Mouse (Mus musculus) hindbrain, embryonic 15.5 days (tissue): ENCODE measurements around the gene Klhl23. TPM values are rescaled to one million over a fixed set of nuclear protein-coding genes. Genes with fewer than 3 reads are reported as not detected.

Experiments used
- ATAC-seq: fragments of 200-750 bp; cut with Nextera tagmentation; 2 replicates; pipeline ENCODE4 v1.8.0; 2017; ENCODE audit warnings: low read depth, moderate number of reproducible peaks, moderate TSS enrichment; ENCODE audit not compliant: low FRiP score
- H3K27ac ChIP-seq: fragments of 300-500 bp; sonication (generic); replicated peaks from 2 replicates; pipeline ENCODE4 v1.5.1; 2015; ENCODE audit warnings: mild to moderate bottlenecking, inconsistent platforms
- H3K27me3 ChIP-seq: fragments of 300-500 bp; sonication (generic); 2 replicates; pipeline ENCODE4 v1.6.1; 2015; ENCODE audit warnings: control low read depth, inconsistent platforms
- H3K36me3 ChIP-seq: fragments of 300-500 bp; sonication (generic); 2 replicates; pipeline ENCODE4 v1.6.1; 2015; ENCODE audit warnings: control low read depth, inconsistent platforms
- H3K4me1 ChIP-seq: fragments of 300-500 bp; sonication (generic); replicated peaks from 2 replicates; pipeline ENCODE4 v1.6.1; 2015; ENCODE audit warnings: control low read depth, inconsistent platforms
- H3K4me2 ChIP-seq: fragments of 300-500 bp; sonication (generic); 2 replicates; pipeline ENCODE4 v1.6.1; 2015; ENCODE audit warnings: moderate library complexity, mild to moderate bottlenecking, inconsistent platforms
- H3K4me3 ChIP-seq: fragments of 300-500 bp; sonication (generic); 2 replicates; pipeline ENCODE4 v1.5.1; 2015; ENCODE audit warnings: mild to moderate bottlenecking, inconsistent platforms
- H3K9ac ChIP-seq: fragments of 300-500 bp; sonication (generic); 2 replicates; pipeline ENCODE4 v1.6.1; 2015; ENCODE audit warnings: inconsistent platforms
- H3K9me3 ChIP-seq: fragments of 300-500 bp; sonication (generic); 2 replicates; pipeline ENCODE4 v1.6.1; 2016; ENCODE audit warnings: control low read depth, inconsistent platforms
- WGBS: fragments of 180-500 bp; shearing (Covaris S2); methylation state at CpG from one replicate; pipeline ENCODE4 v1.1.7; 2015; 5-methylcytosine and 5-hydroxymethylcytosine counted together
- polyA plus RNA-seq: library from polyadenylated mRNA; unstranded; fragments of >200 nt; fragmentation: Nextera tagmentation; extraction: Ambion mirVana; gene quantifications from 2 replicates; pipeline ENCODE4 v1.2.1, GENCODE M21; 2015

The Klhl23 gene
- polyA plus RNA-seq, 1 experiment from 2014 or later: 93.0 TPM

DNA sequence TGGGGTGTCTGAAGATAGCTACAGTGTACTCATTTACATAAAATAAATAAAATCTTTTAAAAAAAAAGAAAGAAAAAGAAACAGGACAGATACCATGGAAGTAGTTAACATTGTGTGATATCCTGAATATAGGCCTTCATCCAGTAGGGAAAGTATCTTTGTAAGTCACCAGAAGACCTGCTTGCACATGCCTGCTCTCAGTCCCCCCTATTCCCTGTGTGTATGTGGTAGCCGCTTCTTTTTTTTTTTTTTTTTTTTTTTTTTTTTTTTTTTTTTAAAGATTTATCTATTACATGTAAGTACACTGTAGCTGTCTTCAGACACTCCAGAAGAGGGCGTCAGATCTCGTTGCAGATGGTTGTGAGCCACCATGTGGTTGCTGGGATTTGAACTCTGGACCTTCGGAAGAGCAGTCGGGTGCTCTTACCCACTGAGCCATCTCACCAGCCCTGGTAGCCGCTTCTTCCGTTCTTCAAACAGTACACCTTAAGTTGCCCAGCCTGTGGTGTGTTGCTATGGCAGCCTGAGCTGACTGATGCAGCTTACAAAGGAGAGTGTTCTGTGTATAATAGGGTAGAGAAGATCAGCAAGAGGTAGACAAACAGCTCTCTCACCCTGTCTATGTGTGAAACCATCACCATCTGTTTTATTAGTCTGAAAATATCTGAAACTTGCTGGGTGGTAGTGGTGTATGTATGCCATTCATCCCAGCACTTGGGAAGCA is 15.7 kb downstream of the Klhl23 start:
- Histone ChIP-seq H3K9me3 (no peaks in the 10 kb centered on the region), H3K4me1 (no peaks in the 10 kb centered on the region), H3K27ac (no peak overlapping the region), H3K9ac (no peak overlapping the region), H3K36me3 (peaks cover 41% of the 10 kb centered on the region), H3K27me3 (no peaks in the 10 kb centered on the region), H3K4me2 (no peak overlapping the region), H3K4me3 (no peak overlapping the region)
- 77% methylated on average over 7 of the region's 7 CpGs for WGBS
- no peak for ATAC-seq

DNA sequence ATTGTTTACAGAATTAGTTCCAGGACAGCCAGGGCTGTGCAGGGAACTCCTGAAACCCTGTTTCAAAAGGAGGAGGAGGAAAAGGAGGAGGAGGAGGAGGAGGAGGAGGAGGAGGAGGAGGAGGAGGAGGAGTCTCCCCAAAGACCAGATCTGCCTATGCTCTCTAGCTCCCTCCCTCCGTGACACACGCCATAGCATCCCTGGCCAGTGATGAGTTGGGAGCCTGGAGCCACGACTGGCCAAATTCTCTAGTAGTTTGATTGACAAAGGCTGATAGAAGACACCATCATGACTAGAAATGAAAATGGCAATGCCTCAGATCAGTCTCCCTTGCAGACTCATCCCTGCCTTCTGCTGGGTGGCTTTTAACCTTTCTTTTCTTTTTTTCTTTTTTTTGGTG is 16.3 kb downstream of the Klhl23 start:
- no peaks in the 10 kb centered on the region for H3K27me3 ChIP-seq
- no peak overlapping the region for H3K27ac ChIP-seq
- no peak overlapping the region for H3K4me3 ChIP-seq
- H3K4me2 ChIP-seq: no peak overlapping the region
- no peaks in the 10 kb centered on the region for H3K9me3 ChIP-seq
- WGBS: 39% methylated on average over 3 of the region's 3 CpGs
- H3K36me3 ChIP-seq: peaks cover 38% of the 10 kb centered on the region
- H3K4me1 ChIP-seq: no peaks in the 10 kb centered on the region
- no peak overlapping the region for H3K9ac ChIP-seq
- no peak for ATAC-seq

DNA sequence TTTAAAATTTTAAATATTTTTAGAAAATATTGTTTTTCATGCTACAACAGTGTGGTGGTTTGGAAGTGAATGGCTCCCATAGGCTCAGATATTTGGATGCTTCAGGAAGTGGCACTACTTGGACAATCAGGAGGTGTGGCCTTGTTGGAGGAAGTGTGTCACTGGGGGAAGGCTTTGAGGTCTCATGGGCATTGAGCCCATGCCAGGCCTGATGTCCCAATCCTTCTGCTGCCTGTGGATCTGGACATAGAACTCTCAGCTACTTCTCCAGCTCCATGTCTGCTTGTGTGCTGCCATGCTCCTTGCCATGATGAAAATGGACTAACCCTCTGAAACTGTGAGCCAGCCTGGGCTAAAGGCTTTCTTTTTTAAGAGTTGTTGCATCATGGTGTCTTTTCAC is 17.0 kb downstream of the Klhl23 start:
- no peak for ATAC-seq

DNA sequence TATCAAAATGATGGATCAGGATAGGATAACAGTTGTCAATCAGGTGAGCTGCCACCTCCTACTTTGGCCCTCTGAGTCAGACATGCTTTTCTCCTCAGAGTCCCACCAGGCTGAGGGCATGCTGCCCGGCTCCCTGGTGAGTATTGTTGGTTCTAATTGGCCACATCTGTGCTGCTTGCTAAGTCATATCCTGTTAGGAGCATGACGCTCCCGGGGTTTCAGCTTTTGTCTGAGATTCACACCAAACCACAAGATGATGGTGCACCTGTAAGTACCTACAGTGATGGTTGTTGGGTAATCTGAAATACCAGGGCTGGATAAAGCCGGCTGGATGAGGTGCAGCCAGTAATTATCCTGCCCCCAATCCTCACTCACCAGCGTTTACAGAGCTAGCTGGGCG is 18.5 kb downstream of the Klhl23 start:
- no peak overlapping the region for H3K27ac ChIP-seq
- H3K4me1 ChIP-seq: no peaks in the 10 kb centered on the region
- no peak overlapping the region for H3K9ac ChIP-seq
- no peak for ATAC-seq
- no peak overlapping the region for H3K4me2 ChIP-seq
- no peaks in the 10 kb centered on the region for H3K27me3 ChIP-seq
- H3K4me3 ChIP-seq: no peak overlapping the region
- WGBS: 39% methylated on average over 6 of the region's 6 CpGs
- H3K9me3 ChIP-seq: no peaks in the 10 kb centered on the region
- peaks cover 20% of the 10 kb centered on the region for H3K36me3 ChIP-seq

More for the DNA sequence above, 17.0 kb downstream of the Klhl23 start:
- no peak overlapping the region for H3K27ac ChIP-seq
- H3K4me1 ChIP-seq: no peaks in the 10 kb centered on the region
- no peak overlapping the region for H3K4me2 ChIP-seq
- no peaks in the 10 kb centered on the region for H3K9me3 ChIP-seq
- H3K36me3 ChIP-seq: peaks cover 31% of the 10 kb centered on the region
- no peak overlapping the region for H3K9ac ChIP-seq
- H3K4me3 ChIP-seq: no peak overlapping the region
- no peaks in the 10 kb centered on the region for H3K27me3 ChIP-seq

DNA sequence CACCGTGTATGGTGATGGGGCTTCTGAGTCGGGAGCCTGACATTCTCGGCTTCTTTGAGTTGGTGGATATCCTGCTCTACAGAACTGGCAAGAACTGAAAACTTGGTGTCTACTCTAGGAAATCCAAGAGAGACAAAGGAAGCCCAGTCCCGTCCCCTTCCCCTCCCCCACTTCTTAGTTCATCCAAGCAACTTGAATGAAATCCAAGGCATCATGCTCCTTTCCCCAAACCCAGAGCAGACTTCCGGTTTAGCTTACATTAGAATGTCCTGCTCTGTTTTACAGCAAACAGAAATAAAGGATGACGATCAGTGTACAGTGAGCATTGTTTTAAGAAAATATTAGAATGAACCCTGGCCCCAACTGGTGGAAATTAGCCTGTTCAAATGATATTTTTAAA is 27.5 kb downstream of the Klhl23 start:
- ATAC-seq: no peak
- Histone ChIP-seq H3K27ac (no peak overlapping the region), H3K4me3 (no peak overlapping the region), H3K9ac (no peak overlapping the region), H3K27me3 (no peaks in the 10 kb centered on the region), H3K4me2 (no peak overlapping the region), H3K36me3 (no peaks in the 10 kb centered on the region), H3K4me1 (no peaks in the 10 kb centered on the region), H3K9me3 (no peaks in the 10 kb centered on the region)
- WGBS: 64% methylated on average over 6 of the region's 6 CpGs

DNA sequence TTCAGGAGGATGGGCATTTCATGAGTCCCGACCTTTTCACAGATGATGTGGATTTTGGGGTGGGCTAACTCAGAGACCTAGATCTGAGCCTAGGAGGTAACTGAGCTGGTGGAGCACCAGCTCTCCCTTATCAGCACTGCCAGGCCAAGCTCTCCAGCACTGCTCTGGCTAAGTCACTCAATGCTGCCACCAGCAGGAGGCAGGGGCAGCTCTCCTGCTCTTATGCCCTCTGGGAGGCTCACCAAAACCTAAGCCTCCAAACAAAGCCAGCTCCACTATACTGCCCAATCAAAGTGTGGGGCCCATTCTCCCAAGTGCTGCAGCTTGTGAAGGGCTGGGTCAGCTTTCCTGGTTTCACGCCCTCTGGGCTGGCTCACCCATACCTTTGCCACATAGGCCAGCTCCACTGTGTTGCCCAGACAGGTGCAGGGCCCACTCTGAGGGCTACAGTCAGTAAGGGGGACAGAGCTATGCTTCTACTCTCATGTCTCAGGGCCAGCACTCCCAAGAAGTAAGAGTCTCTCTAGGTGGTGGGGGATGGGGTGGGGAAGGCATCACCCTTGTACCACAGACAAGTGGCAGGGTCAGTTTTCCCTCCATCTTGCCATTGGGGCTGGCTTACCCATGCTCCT is 29.8 kb downstream of the Klhl23 start:
- no peak overlapping the region for H3K4me3 ChIP-seq
- no peaks in the 10 kb centered on the region for H3K27me3 ChIP-seq
- no peak overlapping the region for H3K27ac ChIP-seq
- 56% methylated on average over 2 of the region's 2 CpGs for WGBS
- H3K4me1 ChIP-seq: no peaks in the 10 kb centered on the region
- H3K36me3 ChIP-seq: no peaks in the 10 kb centered on the region
- H3K9ac ChIP-seq: no peak overlapping the region
- H3K4me2 ChIP-seq: no peak overlapping the region
- no peak for ATAC-seq
- no peaks in the 10 kb centered on the region for H3K9me3 ChIP-seq

DNA sequence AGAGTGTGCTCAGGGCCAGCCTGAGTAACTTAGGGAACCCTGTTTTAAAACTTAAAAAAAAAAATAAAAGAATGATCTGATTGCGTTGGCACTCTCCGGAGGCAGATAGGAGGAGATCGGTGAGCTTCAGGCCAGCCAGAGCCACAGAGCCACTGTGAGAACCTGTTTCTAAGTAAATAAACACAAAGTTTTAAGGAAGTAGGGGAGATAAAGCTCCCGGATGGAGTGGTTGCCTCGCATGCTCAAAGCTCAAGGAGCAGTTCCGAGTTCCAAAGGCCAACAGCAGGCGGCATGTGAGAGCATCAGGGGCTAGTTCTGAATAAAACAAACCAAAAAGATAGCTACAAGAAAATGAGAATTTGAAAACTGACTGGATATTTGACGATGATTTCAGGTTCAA is 34.6 kb downstream of the Klhl23 start:
- WGBS: 73% methylated on average over 8 of the region's 8 CpGs
- no peak overlapping the region for H3K4me3 ChIP-seq
- no peak for ATAC-seq
- 0 out of 2 replicates have a peak, but pooled peaks cover 5% of the 10 kb centered on the region for H3K4me1 ChIP-seq
- no peak overlapping the region for H3K4me2 ChIP-seq
- no peaks in the 10 kb centered on the region for H3K36me3 ChIP-seq
- no peak overlapping the region for H3K27ac ChIP-seq
- no peaks in the 10 kb centered on the region for H3K9me3 ChIP-seq
- no peaks in the 10 kb centered on the region for H3K27me3 ChIP-seq
- no peak overlapping the region for H3K9ac ChIP-seq

DNA sequence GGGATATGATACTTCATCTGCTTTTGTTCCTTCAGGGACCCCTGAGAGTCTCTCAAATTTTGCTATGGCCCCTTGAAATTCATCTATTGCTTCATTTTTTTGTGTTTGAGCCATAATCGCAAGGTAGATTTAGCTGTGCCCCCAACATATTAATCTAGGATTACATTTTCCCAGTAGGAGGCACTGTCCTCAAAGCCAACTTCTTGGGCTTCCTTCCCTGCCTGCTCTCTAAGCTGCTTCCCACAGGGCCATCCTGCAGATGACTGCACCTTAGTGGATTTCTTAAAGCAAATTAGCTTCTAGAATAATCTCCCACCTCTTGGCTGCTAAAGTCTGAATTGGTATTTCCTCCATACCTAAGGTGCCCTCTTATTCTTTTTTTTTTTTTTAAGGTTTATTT is 36.1 kb downstream of the Klhl23 start:
- Histone ChIP-seq H3K4me3 (no peak overlapping the region), H3K9me3 (no peaks in the 10 kb centered on the region), H3K36me3 (no peaks in the 10 kb centered on the region), H3K4me1 (peaks cover 13% of the 10 kb centered on the region), H3K27ac (no peak overlapping the region), H3K27me3 (no peaks in the 10 kb centered on the region), H3K4me2 (no peak overlapping the region), H3K9ac (no peak overlapping the region)
- ATAC-seq: no peak
- 78% methylated on average over 1 of the region's 1 CpGs for WGBS

DNA sequence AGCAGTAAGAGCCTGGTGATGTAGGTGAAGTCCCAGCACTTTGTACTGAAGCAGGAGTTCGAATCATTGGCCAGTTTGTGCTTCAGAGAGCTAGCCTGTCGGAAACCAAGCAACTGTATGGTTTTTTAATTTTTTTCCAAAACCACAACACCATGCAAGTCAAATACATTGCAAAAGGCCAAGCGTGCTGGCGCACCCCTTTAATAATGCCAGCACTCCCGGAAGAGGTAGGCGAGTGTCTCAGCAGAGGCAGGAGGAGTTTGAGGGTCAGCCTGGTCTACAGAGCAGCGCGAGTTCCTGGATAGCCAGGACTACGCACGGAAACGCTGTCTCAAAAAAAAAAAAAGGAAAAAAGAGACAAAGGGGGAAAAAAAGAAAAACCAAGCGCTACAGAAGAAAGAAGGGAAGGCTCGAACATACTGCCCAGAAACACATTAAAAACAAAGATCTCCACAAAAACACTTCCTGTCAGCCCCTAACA is 39.3 kb downstream of the Klhl23 start:
- peak overlapping the region; percentile 91 for H3K4me3 ChIP-seq
- no peaks in the 10 kb centered on the region for H3K9me3 ChIP-seq
- no peaks in the 10 kb centered on the region for H3K36me3 ChIP-seq
- H3K9ac ChIP-seq: peak overlapping the region; percentile 62
- ATAC-seq: peak; percentile 75
- WGBS: 14% methylated on average over 12 of the region's 13 CpGs
- peak overlapping the region; percentile 88 for H3K27ac ChIP-seq
- H3K4me1 ChIP-seq: peaks cover 29% of the 10 kb centered on the region
- peak overlapping the region; percentile 64 for H3K4me2 ChIP-seq
- H3K27me3 ChIP-seq: no peaks in the 10 kb centered on the region

DNA sequence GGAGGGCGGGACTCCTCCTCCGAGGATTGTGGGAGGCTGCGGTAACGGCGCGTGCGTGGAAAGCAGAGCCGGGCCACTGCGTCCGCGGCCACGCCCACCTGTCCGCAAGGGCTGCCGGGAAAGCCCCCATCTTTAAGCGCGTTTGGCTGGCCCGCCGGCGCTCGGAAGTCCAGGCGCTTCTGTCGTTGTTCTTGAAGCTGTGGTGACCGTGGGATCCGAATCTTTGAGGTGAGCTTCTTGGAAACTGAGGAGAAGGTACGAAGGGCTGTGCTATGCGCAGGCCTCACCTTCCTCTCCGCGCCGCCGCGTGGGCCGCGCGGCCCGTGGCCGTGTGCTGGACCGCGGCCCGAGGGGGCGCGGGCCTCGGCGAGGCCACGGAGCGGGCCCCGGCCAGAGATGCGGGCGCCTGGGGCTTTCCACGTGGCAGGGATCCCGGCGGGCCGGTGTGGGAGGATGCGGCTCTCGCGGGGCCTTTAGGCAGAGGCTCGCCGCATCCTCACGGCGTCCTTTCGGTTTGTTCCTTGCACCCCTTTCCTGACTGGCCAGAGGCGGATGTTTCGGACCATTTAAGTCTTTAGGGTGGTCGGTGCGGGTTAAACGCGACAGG is 39.8 kb downstream of the Klhl23 start, which contains the start of gene Ssb:
Gene Ssb (plus strand): TSS at position 78 of the 607 bp plus-strand sequence.
- peak within 1 kb of the TSS; percentile 98 for H3K9ac ChIP-seq
- 0 out of 2 replicates have a peak, but pooled peaks cover 4% of the 10 kb centered on the region for H3K36me3 ChIP-seq
- 0% methylated on average over 66 of the region's 66 CpGs for WGBS
- H3K4me1 ChIP-seq: peaks cover 29% of the 10 kb centered on the region
- peak within 1 kb of the TSS; percentile 88 for H3K27ac ChIP-seq
- H3K27me3 ChIP-seq: no peaks in the 10 kb centered on the region
- H3K9me3 ChIP-seq: no peaks in the 10 kb centered on the region
- peak within 1 kb of the TSS; percentile 64 for H3K4me2 ChIP-seq
- peak within 1 kb of the TSS; percentile 91 for H3K4me3 ChIP-seq
- ATAC-seq: peak; percentile 98

DNA sequence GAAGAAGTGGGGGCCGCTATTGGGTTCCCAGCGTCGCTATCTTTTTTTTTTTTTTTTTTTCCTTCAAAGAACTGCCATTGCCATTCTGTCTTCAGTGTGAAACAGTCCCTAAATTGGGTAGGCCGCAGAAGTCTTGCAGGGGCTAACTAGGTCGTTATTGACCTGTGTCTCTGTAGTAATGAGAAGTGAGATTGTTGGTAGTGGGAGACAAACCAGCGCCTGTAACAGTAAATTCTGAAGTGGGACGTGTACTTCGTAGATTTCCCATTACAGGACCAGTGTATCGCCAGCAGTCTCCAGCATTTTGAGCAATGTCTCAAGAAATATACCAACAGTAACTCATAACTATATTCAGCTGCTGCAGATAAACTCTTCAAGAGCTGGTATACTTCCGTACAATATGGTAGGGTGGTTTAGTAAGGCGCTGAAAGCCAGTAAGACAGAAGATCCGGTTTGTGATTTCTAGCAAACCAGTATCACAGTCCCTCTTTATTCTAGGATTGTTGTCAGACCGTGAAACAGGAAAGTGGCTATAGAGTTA is 40.4 kb downstream of the Klhl23 start:
- peaks cover 8% of the 10 kb centered on the region for H3K36me3 ChIP-seq
- no peak for ATAC-seq
- no peaks in the 10 kb centered on the region for H3K27me3 ChIP-seq
- H3K4me2 ChIP-seq: peak overlapping the region; percentile 64
- peak overlapping the region; percentile 88 for H3K27ac ChIP-seq
- peak overlapping the region; percentile 91 for H3K4me3 ChIP-seq
- peaks cover 29% of the 10 kb centered on the region for H3K4me1 ChIP-seq
- no peaks in the 10 kb centered on the region for H3K9me3 ChIP-seq
- H3K9ac ChIP-seq: peak overlapping the region; percentile 98
- WGBS: 4% methylated on average over 13 of the region's 13 CpGs

DNA sequence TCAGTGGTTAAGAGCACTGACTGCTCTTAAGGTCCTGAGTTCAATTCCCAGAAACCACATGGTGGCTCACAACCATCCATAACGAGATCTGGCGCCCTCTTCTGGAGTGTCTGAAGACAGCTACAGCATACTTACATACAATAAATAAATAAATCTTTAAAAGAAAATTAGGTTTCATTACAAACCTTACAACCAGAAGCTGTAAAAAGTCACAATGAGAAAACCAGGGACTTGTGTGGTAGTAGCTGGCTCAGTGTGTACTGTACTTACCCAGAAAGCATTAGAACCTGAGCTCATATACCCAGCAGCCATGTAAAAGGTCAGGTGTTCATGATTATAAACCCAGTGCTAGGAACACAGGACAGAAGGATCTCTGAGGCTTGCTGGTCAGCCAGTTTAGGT is 62.2 kb downstream of the Klhl23 start:
- 73% methylated on average over 2 of the region's 2 CpGs for WGBS

More for the DNA sequence above, 62.2 kb downstream of the Klhl23 start:
- Histone ChIP-seq H3K4me3 (no peak overlapping the region), H3K4me1 (peaks cover 15% of the 10 kb centered on the region; the same call in 1 of the 2 replicates), H3K9ac (no peak overlapping the region), H3K27me3 (no peaks in the 10 kb centered on the region), H3K36me3 (no peaks in the 10 kb centered on the region), H3K9me3 (no peaks in the 10 kb centered on the region), H3K4me2 (no peak overlapping the region), H3K27ac (no peak overlapping the region)
- no peak for ATAC-seq
